Mouse (Mus musculus) cortical plate, adult 2 months (tissue): Measurements from ENCODE around the gene Smg1.
A peak's percentile ranks its signal among the peaks of the same experiment; 100 is the strongest.

Source experiments
- CTCF ChIP-seq: fragments of 200-500 bp; IDR thresholded peaks from 2 replicates; pipeline ENCODE4 v1.5.1; 2011; ENCODE audit warnings: mild to moderate bottlenecking, control low read depth, low read length; ENCODE audit not compliant: insufficient read depth; ENCODE audit errors: extremely low read depth
- POLR2A ChIP-seq: fragments of 200-500 bp; IDR thresholded peaks from 2 replicates; pipeline ENCODE4 v1.6.1; 2011; ENCODE audit warnings: mild to moderate bottlenecking, low read length, control low read depth; ENCODE audit not compliant: insufficient read depth; ENCODE audit errors: extremely low read depth

DNA sequence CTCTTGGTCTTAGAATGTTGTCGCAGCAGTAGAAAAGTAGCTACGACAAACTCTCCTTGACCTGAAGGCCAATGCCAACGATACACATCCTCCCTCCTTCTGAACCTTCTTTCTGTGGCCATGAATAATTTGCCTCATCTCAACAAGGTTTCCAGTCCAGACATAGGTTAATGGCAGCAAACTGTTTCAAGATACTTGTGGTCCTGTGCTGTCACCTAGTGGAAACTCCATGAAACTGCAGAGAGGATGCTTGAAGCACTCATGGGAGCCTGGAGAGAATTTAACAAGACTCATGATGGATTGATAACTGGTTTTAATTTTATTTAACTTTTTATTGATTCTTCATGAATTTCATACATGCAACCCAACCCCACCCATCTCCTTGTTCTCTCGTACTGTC is 141.2 kb downstream of the Smg1 start:
- TF ChIP-seq CTCF (peak; percentile 98), POLR2A (no peak)
